Mouse (Mus musculus) thymus, adult 2 months (tissue): ENCODE data around the gene Pinlyp.

Experiments used
- CTCF ChIP-seq: fragments of 200-500 bp; IDR thresholded peaks from 2 replicates; pipeline ENCODE4 v1.5.1; 2012; ENCODE audit warnings: mild to moderate bottlenecking, control low read depth, low read length, moderate library complexity, borderline replicate concordance; ENCODE audit not compliant: control insufficient read depth, poor library complexity, insufficient read depth; ENCODE audit errors: extremely low read depth
- POLR2A ChIP-seq: fragments of 200-500 bp; IDR thresholded peaks from 2 replicates; pipeline ENCODE4 v1.6.1; 2012; ENCODE audit warnings: mild to moderate bottlenecking, low read length, control low read depth, moderate library complexity; ENCODE audit not compliant: control insufficient read depth, poor library complexity, insufficient read depth; ENCODE audit errors: extremely low read depth

DNA sequence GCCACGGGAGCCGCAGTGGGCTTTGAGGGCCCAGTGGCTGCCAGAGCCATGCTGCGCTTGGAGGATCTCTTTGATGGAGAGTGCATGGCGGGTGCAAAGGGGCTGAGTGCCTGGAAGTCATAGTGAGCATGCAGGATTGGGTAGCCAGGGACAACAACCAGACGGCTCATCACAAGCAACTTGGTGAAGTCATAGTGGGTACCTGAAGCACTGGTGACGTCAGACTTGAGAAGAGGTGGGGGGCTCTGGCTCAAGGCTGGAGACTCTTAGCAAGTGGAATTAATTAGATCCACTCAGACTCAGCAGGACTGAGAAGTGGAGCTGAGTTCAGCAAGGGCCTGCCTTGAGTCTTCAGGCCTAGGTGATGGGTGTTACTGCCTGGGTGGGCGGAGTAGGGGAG is 33.6 kb downstream of the Pinlyp start, which contains the start of gene AC161166.1:
- TF ChIP-seq CTCF (no peak), POLR2A (no peak)
